Mouse (Mus musculus): Measurements from ENCODE around the gene Gm20767.
"Not testable (repeated sequence)": the region's sequence is repeated elsewhere in the genome, so short reads cannot be mapped to it uniquely, and the experiment has no call there.

GRCm38 (mm10) chr13:120139946-120140345, at the start of gene Gm20767:
- not testable (repeated sequence) for TF ChIP-seq CTCF, EP300 (IDR thresholded peaks at IDR 0.05; ENCODE audit: low read depth)
